Mouse (Mus musculus): ENCODE data around the gene Olfr214. TPM values are rescaled to one million over a fixed set of nuclear protein-coding genes. Genes with fewer than 3 reads are reported as not detected.
"Not testable (repeated sequence)": the region's sequence is repeated elsewhere in the genome, so short reads cannot be mapped to it uniquely, and the experiment has no call there.

Olfr214 gene
- polyA plus RNA-seq (2011; ENCODE audit: insufficient read depth, insufficient read length, low read depth, missing spikeins) = not detected in 2 replicates

DNA sequence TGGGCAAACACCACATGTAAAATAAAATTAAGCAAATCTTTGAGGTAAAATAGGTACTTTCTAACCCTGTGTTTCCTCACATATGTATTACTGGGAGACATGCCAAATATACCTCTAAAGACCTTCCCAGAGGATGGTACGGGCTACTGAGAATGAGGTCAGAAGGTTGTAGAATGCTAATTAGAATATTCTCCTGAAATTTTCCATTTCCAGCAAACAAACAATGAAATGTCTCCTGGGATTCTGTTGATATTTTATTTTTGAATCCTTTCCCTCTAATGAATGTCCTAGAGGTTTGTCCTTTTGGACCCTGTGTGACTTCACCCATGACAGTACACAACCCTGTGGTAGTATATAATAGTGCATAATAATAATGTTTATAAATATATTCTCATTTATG, at the start of gene Olfr214:
TSS of gene Olfr214 (plus strand) at position 301 of the 400 bp plus-strand sequence.
- Histone ChIP-seq H3K4me3 (ENCODE audit: low read depth, low read length) (no peak within 1 kb of the TSS), H3K9ac (ENCODE audit: low read depth, poor library complexity, severe bottlenecking) (no peak within 1 kb of the TSS), H3K9me3 (replicated peaks; ENCODE audit: control insufficient read depth, insufficient read depth, low read length, poor library complexity, severe bottlenecking) (no peaks in the 10 kb centered on the region), H3K36me3 (ENCODE audit: control insufficient read depth, insufficient read depth, low read length, poor library complexity, severe bottlenecking) (no peaks in the 10 kb centered on the region), H3K27ac (ENCODE audit: insufficient read depth, low read length) (no peak within 1 kb of the TSS), H3K4me1 (ENCODE audit: control insufficient read depth, insufficient read depth, low read length) (no peaks in the 10 kb centered on the region), H3K27me3 (ENCODE audit: control insufficient read depth, insufficient read depth, low read length, poor library complexity, severe bottlenecking) (no peaks in the 10 kb centered on the region)
- TF ChIP-seq CTCF (IDR thresholded peaks at IDR 0.05; ENCODE audit: low read depth, low read length) = no peak
- TF ChIP-seq EP300 (IDR thresholded peaks at IDR 0.05; ENCODE audit: insufficient read depth, low read depth, low read length) = no peak
- TF ChIP-seq POLR2A (IDR thresholded peaks at IDR 0.05; ENCODE audit: insufficient read depth, low read length) = no peak

DNA sequence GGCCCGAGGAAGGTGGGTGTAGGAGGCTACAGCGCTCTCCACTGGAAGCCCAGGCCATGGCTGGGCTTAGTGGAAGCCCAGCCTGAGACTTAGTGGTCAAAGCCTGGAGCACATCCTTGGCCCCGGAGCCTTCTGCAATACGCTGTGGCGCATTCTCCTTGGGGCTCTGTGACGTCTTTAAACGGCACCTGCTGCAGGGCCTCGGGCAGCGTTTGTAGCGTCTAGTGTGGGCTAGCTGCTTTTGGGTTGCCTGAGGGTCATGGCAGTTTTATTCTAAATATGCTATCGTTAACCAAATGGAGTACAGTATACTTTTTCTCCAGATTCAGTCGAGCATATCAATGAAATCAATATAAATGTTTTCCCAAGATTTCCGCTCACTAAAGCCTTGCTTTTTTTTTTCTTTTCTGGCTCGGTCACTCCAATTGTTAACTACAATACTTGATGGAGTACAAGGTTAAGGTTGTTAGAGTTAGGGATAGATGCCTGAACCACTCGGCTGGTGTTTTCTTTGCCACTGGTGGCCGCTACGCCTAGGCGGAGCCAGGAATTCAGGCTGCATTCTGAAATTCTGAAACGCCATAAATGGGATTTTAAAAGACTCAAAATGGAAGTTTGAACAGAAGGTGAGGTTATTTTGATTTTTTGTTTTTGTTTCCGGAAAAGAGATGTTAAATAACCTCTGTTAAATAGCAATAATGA, 47.6 kb upstream of the Olfr214 start, which contains the start of gene Olfr212:
TSS of gene Olfr212 (plus strand) at position 215 of the 702 bp plus-strand sequence.
- not testable (repeated sequence) for H3K27ac ChIP-seq (ENCODE audit: insufficient read depth, low read length); H3K36me3 ChIP-seq (ENCODE audit: control insufficient read depth, insufficient read depth, low read length, poor library complexity, severe bottlenecking); H3K27me3 ChIP-seq (ENCODE audit: control insufficient read depth, insufficient read depth, low read length, poor library complexity, severe bottlenecking); H3K4me3 ChIP-seq (ENCODE audit: low read depth, low read length); H3K4me1 ChIP-seq (ENCODE audit: control insufficient read depth, insufficient read depth, low read length); H3K9ac ChIP-seq (ENCODE audit: low read depth, poor library complexity, severe bottlenecking)
- peaks cover 24% of the 10 kb centered on the region for H3K9me3 ChIP-seq (replicated peaks; ENCODE audit: control insufficient read depth, insufficient read depth, low read length, poor library complexity, severe bottlenecking)

DNA sequence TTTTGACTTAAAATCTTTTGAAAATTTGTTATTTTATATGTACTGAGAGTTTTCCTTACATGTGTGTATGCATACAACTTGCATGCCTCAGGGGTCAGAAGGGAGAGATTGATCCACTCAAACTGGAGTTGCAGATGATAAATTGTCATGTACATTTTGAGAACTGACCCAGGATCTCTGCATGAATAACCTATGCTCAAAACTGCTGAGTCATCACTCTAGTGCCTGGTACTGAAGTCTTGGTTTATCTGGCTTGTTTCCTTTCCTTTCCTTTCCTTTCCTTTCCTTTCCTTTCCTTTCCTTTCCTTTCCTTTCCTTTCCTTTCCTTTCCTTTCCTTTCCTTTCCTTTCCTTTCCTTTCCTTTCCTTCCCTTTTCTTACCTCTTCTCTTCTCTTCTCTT, 39.2 kb upstream of the Olfr214 start:
- Histone ChIP-seq H3K9ac (ENCODE audit: low read depth, poor library complexity, severe bottlenecking) (no peak overlapping the region), H3K27me3 (ENCODE audit: control insufficient read depth, insufficient read depth, low read length, poor library complexity, severe bottlenecking) (no peaks in the 10 kb centered on the region), H3K4me1 (ENCODE audit: control insufficient read depth, insufficient read depth, low read length) (no peaks in the 10 kb centered on the region), H3K4me3 (ENCODE audit: low read depth, low read length) (no peak overlapping the region), H3K36me3 (ENCODE audit: control insufficient read depth, insufficient read depth, low read length, poor library complexity, severe bottlenecking) (no peaks in the 10 kb centered on the region), H3K27ac (ENCODE audit: insufficient read depth, low read length) (no peak overlapping the region), H3K9me3 (replicated peaks; ENCODE audit: control insufficient read depth, insufficient read depth, low read length, poor library complexity, severe bottlenecking) (no peaks in the 10 kb centered on the region)
- no peak for TF ChIP-seq EP300 (IDR thresholded peaks at IDR 0.05; ENCODE audit: insufficient read depth, low read depth, low read length)
- TF ChIP-seq POLR2A (IDR thresholded peaks at IDR 0.05; ENCODE audit: insufficient read depth, low read length) = no peak

DNA sequence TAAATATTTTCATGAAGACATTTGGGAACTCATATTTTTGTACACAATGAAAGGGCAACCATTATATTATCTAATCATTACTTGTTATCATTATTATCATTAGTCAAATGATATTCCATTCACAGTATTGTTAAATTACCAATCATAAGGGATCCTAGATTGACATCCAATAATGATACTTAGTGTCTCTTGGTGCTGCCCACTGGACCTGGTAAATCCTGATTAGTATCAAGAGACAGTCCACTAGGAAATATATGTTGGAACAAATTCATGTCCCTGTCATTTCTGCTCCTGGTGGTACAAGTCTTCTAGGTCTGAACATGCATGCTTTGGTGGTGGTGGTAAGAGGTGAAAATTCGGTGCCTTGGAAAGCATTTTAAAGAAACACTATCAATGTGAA, 15.9 kb upstream of the Olfr214 start, which contains the start of gene Olfr213:
TSS of gene Olfr213 (plus strand) at position 301 of the 400 bp plus-strand sequence.
- no peaks in the 10 kb centered on the region for H3K4me1 ChIP-seq (ENCODE audit: control insufficient read depth, insufficient read depth, low read length)
- H3K27ac ChIP-seq (ENCODE audit: insufficient read depth, low read length) = no peak within 1 kb of the TSS
- H3K27me3 ChIP-seq (ENCODE audit: control insufficient read depth, insufficient read depth, low read length, poor library complexity, severe bottlenecking) = no peaks in the 10 kb centered on the region
- TF ChIP-seq CTCF (IDR thresholded peaks at IDR 0.05; ENCODE audit: low read depth, low read length) (no peak), EP300 (IDR thresholded peaks at IDR 0.05; ENCODE audit: insufficient read depth, low read depth, low read length) (no peak), POLR2A (IDR thresholded peaks at IDR 0.05; ENCODE audit: insufficient read depth, low read length) (no peak)
- no peak within 1 kb of the TSS for H3K4me3 ChIP-seq (ENCODE audit: low read depth, low read length)
- H3K9me3 ChIP-seq (replicated peaks; ENCODE audit: control insufficient read depth, insufficient read depth, low read length, poor library complexity, severe bottlenecking) = 0 out of 2 replicates have a peak, but pooled peaks cover 2% of the 10 kb centered on the region
- H3K9ac ChIP-seq (ENCODE audit: low read depth, poor library complexity, severe bottlenecking) = no peak within 1 kb of the TSS
- no peaks in the 10 kb centered on the region for H3K36me3 ChIP-seq (ENCODE audit: control insufficient read depth, insufficient read depth, low read length, poor library complexity, severe bottlenecking)

DNA sequence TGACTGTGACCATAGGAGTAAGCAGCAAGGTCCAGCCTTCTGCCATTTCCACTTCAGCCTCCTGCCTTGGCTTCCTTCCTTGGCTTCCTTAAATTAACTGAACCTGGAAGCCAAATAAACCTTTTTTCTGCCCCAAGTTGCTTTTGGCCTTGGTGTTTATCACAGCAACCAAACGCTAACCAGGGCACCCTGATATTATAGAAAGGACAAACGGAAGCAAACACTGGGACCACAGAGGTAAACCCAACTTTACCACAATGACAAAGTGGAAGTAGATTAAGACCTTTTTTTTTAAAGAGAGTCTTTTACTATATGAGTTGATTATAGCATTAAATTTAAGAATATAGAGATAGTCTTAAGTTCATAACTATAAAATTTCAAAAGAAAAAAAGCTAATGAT, 11.5 kb upstream of the Olfr214 start:
- Histone ChIP-seq H3K9me3 (replicated peaks; ENCODE audit: control insufficient read depth, insufficient read depth, low read length, poor library complexity, severe bottlenecking) (no peaks in the 10 kb centered on the region), H3K27ac (ENCODE audit: insufficient read depth, low read length) (no peak overlapping the region), H3K27me3 (ENCODE audit: control insufficient read depth, insufficient read depth, low read length, poor library complexity, severe bottlenecking) (no peaks in the 10 kb centered on the region), H3K9ac (ENCODE audit: low read depth, poor library complexity, severe bottlenecking) (no peak overlapping the region), H3K4me3 (ENCODE audit: low read depth, low read length) (no peak overlapping the region), H3K36me3 (ENCODE audit: control insufficient read depth, insufficient read depth, low read length, poor library complexity, severe bottlenecking) (no peaks in the 10 kb centered on the region), H3K4me1 (ENCODE audit: control insufficient read depth, insufficient read depth, low read length) (no peaks in the 10 kb centered on the region)
- no peak for TF ChIP-seq CTCF (IDR thresholded peaks at IDR 0.05; ENCODE audit: low read depth, low read length)
- no peak for TF ChIP-seq EP300 (IDR thresholded peaks at IDR 0.05; ENCODE audit: insufficient read depth, low read depth, low read length)
- no peak for TF ChIP-seq POLR2A (IDR thresholded peaks at IDR 0.05; ENCODE audit: insufficient read depth, low read length)

DNA sequence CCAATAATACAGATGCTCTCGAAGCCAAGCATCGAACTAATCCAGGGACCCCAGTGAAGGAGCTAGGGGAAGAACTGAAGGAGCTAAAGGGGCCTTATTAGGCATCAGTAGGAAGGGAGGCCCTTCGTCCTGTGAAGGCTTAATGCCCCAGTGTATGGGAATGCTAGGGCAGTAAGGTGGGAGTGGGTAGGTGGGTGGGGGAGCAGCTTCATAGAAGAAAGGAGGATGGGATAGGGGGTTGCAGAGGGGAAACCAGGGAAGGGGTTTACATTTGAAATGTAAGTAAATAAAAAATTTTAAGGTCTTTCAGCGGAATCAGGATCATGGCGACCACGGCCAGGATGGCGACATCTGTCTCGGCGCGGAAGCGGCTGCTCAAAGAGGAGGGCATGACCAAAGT, 3.2 kb upstream of the Olfr214 start, which contains the start of gene Gm5580:
TSS of gene Gm5580 (plus strand) at position 301 of the 400 bp plus-strand sequence.
- not testable (repeated sequence) for H3K4me3 ChIP-seq (ENCODE audit: low read depth, low read length)

More for the DNA sequence above, 3.2 kb upstream of the Olfr214 start, which contains the start of gene Gm5580:
- not testable (repeated sequence) for H3K27ac ChIP-seq (ENCODE audit: insufficient read depth, low read length); H3K36me3 ChIP-seq (ENCODE audit: control insufficient read depth, insufficient read depth, low read length, poor library complexity, severe bottlenecking); H3K9me3 ChIP-seq (replicated peaks; ENCODE audit: control insufficient read depth, insufficient read depth, low read length, poor library complexity, severe bottlenecking); H3K9ac ChIP-seq (ENCODE audit: low read depth, poor library complexity, severe bottlenecking); H3K27me3 ChIP-seq (ENCODE audit: control insufficient read depth, insufficient read depth, low read length, poor library complexity, severe bottlenecking); H3K4me1 ChIP-seq (ENCODE audit: control insufficient read depth, insufficient read depth, low read length)

All from ES-Bruce4 (cell line).